Mouse (Mus musculus): ENCODE measurements around the gene Dixdc1. TPM values are rescaled to one million over a fixed set of nuclear protein-coding genes. Genes with fewer than 3 reads are reported as not detected.

The Dixdc1 gene
- polyA plus RNA-seq, 1 experiment from 2014 or later = 29.7 TPM

- 6% methylated on average over 17 of the region's 17 CpGs for WGBS
- Histone ChIP-seq H3K4me2 (ENCODE audit: low read length) (peak overlapping the region; percentile 93), H3K4me3 (replicated peaks; ENCODE audit: low read length) (peak overlapping the region; percentile 81), H3K36me3 (ENCODE audit: control insufficient read depth, insufficient read depth) (no peaks in the 10 kb centered on the region), H3K4me1 (replicated peaks; ENCODE audit: control insufficient read depth, insufficient read depth, low read length) (peaks cover 5% of the 10 kb centered on the region), H3K9ac (replicated peaks; ENCODE audit: low read depth, low read length) (peak overlapping the region; percentile 79), H3K9me3 (ENCODE audit: control insufficient read depth, low read length) (no peaks in the 10 kb centered on the region), H3K27me3 (replicated peaks; ENCODE audit: control insufficient read depth, insufficient read depth, low read length) (no peaks in the 10 kb centered on the region), H3K27ac (ENCODE audit: low read length) (peak overlapping the region; percentile 84)
- ATAC-seq = no peak
Observed at GRCm38 (mm10) chr9:50767531-50768106, 28.3 kb upstream of the Dixdc1 start.

DNA sequence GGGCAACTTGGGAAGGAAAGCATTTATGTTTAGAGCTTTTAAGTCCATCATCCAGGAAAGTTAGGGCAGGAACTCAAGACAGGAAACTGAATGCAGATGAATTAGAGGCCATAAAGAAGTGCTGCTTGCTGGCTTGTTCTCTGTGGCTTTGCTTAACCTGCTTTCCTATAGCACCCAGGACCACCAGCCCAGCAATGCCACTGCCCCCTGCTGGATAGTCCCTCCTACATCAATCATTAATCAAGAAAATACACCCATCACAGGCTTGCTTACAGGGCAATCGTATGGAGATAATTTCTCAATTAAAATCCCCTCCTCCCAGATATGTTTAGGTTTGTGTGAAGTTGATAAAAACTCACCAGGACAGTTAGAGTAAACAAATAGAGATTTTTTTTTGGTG, 24.0 kb upstream of the Dixdc1 start:
- no peaks in the 10 kb centered on the region for H3K9me3 ChIP-seq (ENCODE audit: control insufficient read depth, low read length)

DNA sequence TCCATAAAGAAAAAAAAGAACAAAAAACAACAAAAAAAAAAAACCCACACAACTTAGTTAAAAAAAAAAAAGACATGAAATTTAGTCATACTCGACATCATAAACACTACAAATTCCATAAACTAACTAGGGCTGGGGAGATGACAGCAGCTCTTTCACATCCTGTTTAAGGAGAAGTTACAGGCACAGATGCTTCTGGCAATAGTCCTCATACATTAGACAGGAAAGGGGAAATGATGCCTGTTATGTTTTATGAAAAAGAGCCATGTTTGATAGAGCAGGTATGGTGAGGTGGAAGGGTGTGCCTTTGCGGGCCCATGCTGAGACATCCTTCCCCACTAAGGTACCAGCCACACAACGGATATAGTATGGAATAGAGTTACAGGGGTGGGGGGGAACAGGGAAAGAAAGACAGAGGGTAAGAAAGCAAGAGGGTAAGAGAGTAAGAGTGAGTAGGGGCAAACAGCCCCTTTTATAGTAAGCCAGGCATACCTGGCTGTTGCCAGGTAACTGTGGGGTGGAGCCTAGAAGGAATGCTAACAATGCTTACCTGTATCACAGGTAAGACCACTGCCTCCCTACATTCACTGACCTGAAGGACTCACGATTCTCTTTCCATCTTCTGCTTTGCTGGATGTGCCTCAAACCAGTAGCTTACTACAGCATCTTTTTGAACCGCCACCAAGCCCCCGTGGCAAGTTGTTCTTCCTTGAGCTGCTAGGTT, 22.4 kb upstream of the Dixdc1 start:
- no peak for ATAC-seq
- Histone ChIP-seq H3K9me3 (ENCODE audit: control insufficient read depth, low read length) (no peaks in the 10 kb centered on the region), H3K4me2 (ENCODE audit: low read length) (no peak overlapping the region), H3K4me1 (replicated peaks; ENCODE audit: control insufficient read depth, insufficient read depth, low read length) (no peaks in the 10 kb centered on the region), H3K27me3 (replicated peaks; ENCODE audit: control insufficient read depth, insufficient read depth, low read length) (no peaks in the 10 kb centered on the region), H3K9ac (replicated peaks; ENCODE audit: low read depth, low read length) (no peak overlapping the region), H3K36me3 (ENCODE audit: control insufficient read depth, insufficient read depth) (no peaks in the 10 kb centered on the region), H3K4me3 (replicated peaks; ENCODE audit: low read length) (no peak overlapping the region), H3K27ac (ENCODE audit: low read length) (no peak overlapping the region)
- 59% methylated on average over 6 of the region's 6 CpGs for WGBS

More for the DNA sequence above, 24.0 kb upstream of the Dixdc1 start:
- Histone ChIP-seq H3K36me3 (ENCODE audit: control insufficient read depth, insufficient read depth) (no peaks in the 10 kb centered on the region), H3K27ac (ENCODE audit: low read length) (no peak overlapping the region), H3K27me3 (replicated peaks; ENCODE audit: control insufficient read depth, insufficient read depth, low read length) (no peaks in the 10 kb centered on the region), H3K9ac (replicated peaks; ENCODE audit: low read depth, low read length) (no peak overlapping the region), H3K4me3 (replicated peaks; ENCODE audit: low read length) (no peak overlapping the region), H3K4me2 (ENCODE audit: low read length) (no peak overlapping the region), H3K4me1 (replicated peaks; ENCODE audit: control insufficient read depth, insufficient read depth, low read length) (peaks cover 5% of the 10 kb centered on the region)
- WGBS = 74% methylated on average over 1 of the region's 1 CpGs
- ATAC-seq = no peak

DNA sequence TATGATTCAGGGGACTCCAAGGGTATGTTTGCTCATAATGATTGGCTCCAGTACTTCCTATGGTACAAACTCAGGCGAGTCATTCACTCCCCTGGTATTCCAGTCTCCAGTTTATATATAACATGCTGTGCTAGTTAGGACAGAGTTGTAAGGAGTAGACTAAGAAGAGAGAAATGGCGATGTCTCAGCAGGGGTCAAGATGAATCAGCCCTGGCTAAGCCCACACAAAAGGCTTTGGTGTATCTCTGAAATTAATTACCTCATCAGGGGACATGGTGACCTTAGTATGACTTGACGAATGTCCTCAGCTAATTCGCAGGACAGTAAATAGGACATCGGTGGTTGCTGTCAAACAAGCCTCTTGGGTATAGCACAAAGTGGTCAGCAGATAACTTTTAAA, 17.4 kb upstream of the Dixdc1 start:
- ATAC-seq = no peak

GRCm38 (mm10) chr9:50753947-50754346, 14.6 kb upstream of the Dixdc1 start:
- whole genome bisulfite sequencing = 67% methylated on average over 7 of the region's 7 CpGs

More for the DNA sequence above, 17.4 kb upstream of the Dixdc1 start:
- Histone ChIP-seq H3K9ac (replicated peaks; ENCODE audit: low read depth, low read length) (no peak overlapping the region), H3K9me3 (ENCODE audit: control insufficient read depth, low read length) (no peaks in the 10 kb centered on the region), H3K4me3 (replicated peaks; ENCODE audit: low read length) (no peak overlapping the region), H3K27me3 (replicated peaks; ENCODE audit: control insufficient read depth, insufficient read depth, low read length) (no peaks in the 10 kb centered on the region), H3K36me3 (ENCODE audit: control insufficient read depth, insufficient read depth) (no peaks in the 10 kb centered on the region), H3K4me1 (replicated peaks; ENCODE audit: control insufficient read depth, insufficient read depth, low read length) (peaks cover 10% of the 10 kb centered on the region), H3K4me2 (ENCODE audit: low read length) (no peak overlapping the region), H3K27ac (ENCODE audit: low read length) (no peak overlapping the region)
- 33% methylated on average over 5 of the region's 5 CpGs for WGBS

DNA sequence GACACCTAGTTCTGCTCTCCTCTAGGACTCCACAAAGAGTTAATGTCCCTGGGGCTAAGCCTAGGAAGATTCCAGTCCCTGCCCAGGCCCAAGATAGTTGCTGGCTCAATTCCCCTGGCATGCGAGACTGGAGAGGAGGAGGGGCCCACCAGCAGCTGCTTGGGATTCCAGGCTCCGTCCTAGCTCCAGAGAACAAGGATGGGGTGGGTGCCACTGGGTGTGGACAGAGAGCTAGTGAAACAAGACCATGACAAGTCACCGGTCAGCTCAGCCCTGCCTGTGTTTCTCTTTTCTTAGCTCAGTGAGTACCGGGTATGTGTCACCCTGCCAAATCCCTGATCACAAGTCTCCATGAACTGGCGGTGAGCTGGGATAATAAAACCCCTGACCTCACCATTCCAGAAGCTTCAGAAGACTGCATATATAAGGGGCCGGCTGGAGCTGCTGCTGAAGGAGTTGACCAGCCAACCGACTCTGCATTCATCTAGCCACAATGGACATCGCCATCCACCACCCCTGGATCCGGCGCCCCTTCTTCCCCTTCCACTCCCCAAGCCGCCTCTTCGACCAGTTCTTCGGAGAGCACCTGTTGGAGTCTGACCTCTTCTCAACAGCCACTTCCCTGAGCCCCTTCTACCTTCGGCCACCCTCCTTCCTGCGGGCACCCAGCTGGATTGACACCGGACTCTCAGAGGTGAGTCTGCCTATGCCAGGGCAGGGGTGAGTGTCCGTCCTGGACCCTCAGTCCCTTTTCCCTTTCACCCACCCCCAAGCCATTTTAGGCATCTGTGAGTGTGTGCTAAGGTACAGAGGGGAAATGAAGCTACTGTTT, 13.7 kb upstream of the Dixdc1 start:
- ATAC-seq = 0 out of 2 replicates have a peak, but pooled peaks have one; percentile 38
- Histone ChIP-seq H3K27me3 (replicated peaks; ENCODE audit: control insufficient read depth, insufficient read depth, low read length) (no peaks in the 10 kb centered on the region), H3K9me3 (ENCODE audit: control insufficient read depth, low read length) (no peaks in the 10 kb centered on the region), H3K4me1 (replicated peaks; ENCODE audit: control insufficient read depth, insufficient read depth, low read length) (peaks cover 10% of the 10 kb centered on the region), H3K4me3 (replicated peaks; ENCODE audit: low read length) (no peak overlapping the region), H3K36me3 (ENCODE audit: control insufficient read depth, insufficient read depth) (no peaks in the 10 kb centered on the region), H3K4me2 (ENCODE audit: low read length) (no peak overlapping the region), H3K27ac (ENCODE audit: low read length) (no peak overlapping the region), H3K9ac (replicated peaks; ENCODE audit: low read depth, low read length) (no peak overlapping the region)
- WGBS = 69% methylated on average over 17 of the region's 17 CpGs

More at GRCm38 (mm10) chr9:50753947-50754346, 14.6 kb upstream of the Dixdc1 start:
- Histone ChIP-seq H3K4me2 (ENCODE audit: low read length) (no peak overlapping the region), H3K4me1 (replicated peaks; ENCODE audit: control insufficient read depth, insufficient read depth, low read length) (peaks cover 10% of the 10 kb centered on the region), H3K27ac (ENCODE audit: low read length) (no peak overlapping the region), H3K36me3 (ENCODE audit: control insufficient read depth, insufficient read depth) (no peaks in the 10 kb centered on the region), H3K9me3 (ENCODE audit: control insufficient read depth, low read length) (no peaks in the 10 kb centered on the region), H3K4me3 (replicated peaks; ENCODE audit: low read length) (no peak overlapping the region), H3K27me3 (replicated peaks; ENCODE audit: control insufficient read depth, insufficient read depth, low read length) (no peaks in the 10 kb centered on the region), H3K9ac (replicated peaks; ENCODE audit: low read depth, low read length) (no peak overlapping the region)
- ATAC-seq = no peak

- H3K36me3 ChIP-seq (ENCODE audit: control insufficient read depth, insufficient read depth) = no peaks in the 10 kb centered on the region
- 0 out of 2 replicates have a peak, but pooled peaks cover 2% of the 10 kb centered on the region for H3K27me3 ChIP-seq (replicated peaks; ENCODE audit: control insufficient read depth, insufficient read depth, low read length)
- no peak for ATAC-seq
- H3K4me3 ChIP-seq (replicated peaks; ENCODE audit: low read length) = no peak within 1 kb of the TSS
- H3K9me3 ChIP-seq (ENCODE audit: control insufficient read depth, low read length) = no peaks in the 10 kb centered on the region
- 55% methylated on average over 14 of the region's 14 CpGs for WGBS
- H3K9ac ChIP-seq (replicated peaks; ENCODE audit: low read depth, low read length) = no peak within 1 kb of the TSS
- peaks cover 10% of the 10 kb centered on the region for H3K4me1 ChIP-seq (replicated peaks; ENCODE audit: control insufficient read depth, insufficient read depth, low read length)
- no peak within 1 kb of the TSS for H3K4me2 ChIP-seq (ENCODE audit: low read length)
- no peak within 1 kb of the TSS for H3K27ac ChIP-seq (ENCODE audit: low read length)
Observed at GRCm38 (mm10) chr9:50752054-50752602, 12.8 kb upstream of the Dixdc1 start, which contains the start of gene Hspb2. Hspb2 (minus strand) TSS chr9:50752354.

- ATAC-seq = no peak
- Histone ChIP-seq H3K9ac (replicated peaks; ENCODE audit: low read depth, low read length) (no peak within 1 kb of the TSS), H3K27me3 (replicated peaks; ENCODE audit: control insufficient read depth, insufficient read depth, low read length) (0 out of 2 replicates have a peak, but pooled peaks cover 2% of the 10 kb centered on the region), H3K4me3 (replicated peaks; ENCODE audit: low read length) (no peak within 1 kb of the TSS), H3K36me3 (ENCODE audit: control insufficient read depth, insufficient read depth) (no peaks in the 10 kb centered on the region), H3K27ac (ENCODE audit: low read length) (no peak within 1 kb of the TSS), H3K4me2 (ENCODE audit: low read length) (no peak within 1 kb of the TSS), H3K4me1 (replicated peaks; ENCODE audit: control insufficient read depth, insufficient read depth, low read length) (peaks cover 10% of the 10 kb centered on the region), H3K9me3 (ENCODE audit: control insufficient read depth, low read length) (no peaks in the 10 kb centered on the region)
- 79% methylated on average over 22 of the region's 22 CpGs for WGBS
Observed at GRCm38 (mm10) chr9:50751323-50751722, 12.0 kb upstream of the Dixdc1 start, which contains the start of gene Cryab. Cryab (plus strand) TSS chr9:50751325.

DNA sequence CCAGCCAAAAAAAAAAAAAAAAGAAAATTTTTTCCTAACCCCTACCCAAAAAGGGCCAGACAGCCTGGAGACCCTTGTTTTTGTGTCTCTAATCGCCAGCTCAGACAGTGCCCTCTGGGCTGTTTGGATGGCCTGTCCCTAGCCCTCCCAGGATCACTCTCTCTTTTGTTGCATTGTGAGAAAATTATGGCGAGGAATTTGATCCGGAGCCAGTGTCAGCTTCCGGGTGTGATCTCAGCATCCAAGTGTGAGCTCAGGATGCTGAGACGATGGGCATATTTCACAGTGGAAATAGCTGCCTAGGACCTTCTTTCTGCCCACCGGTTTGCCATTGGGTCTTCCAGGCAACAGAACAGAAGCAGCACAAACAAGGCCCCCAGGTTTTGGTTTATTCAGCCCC, 11.4 kb upstream of the Dixdc1 start:
- Histone ChIP-seq H3K4me2 (ENCODE audit: low read length) (no peak overlapping the region), H3K27me3 (replicated peaks; ENCODE audit: control insufficient read depth, insufficient read depth, low read length) (0 out of 2 replicates have a peak, but pooled peaks cover 5% of the 10 kb centered on the region), H3K9me3 (ENCODE audit: control insufficient read depth, low read length) (no peaks in the 10 kb centered on the region), H3K27ac (ENCODE audit: low read length) (no peak overlapping the region), H3K4me3 (replicated peaks; ENCODE audit: low read length) (no peak overlapping the region), H3K4me1 (replicated peaks; ENCODE audit: control insufficient read depth, insufficient read depth, low read length) (peaks cover 13% of the 10 kb centered on the region), H3K9ac (replicated peaks; ENCODE audit: low read depth, low read length) (no peak overlapping the region), H3K36me3 (ENCODE audit: control insufficient read depth, insufficient read depth) (no peaks in the 10 kb centered on the region)
- 61% methylated on average over 6 of the region's 6 CpGs for WGBS
- ATAC-seq = no peak

All from forebrain, embryonic 16.5 days (tissue).